Mouse (Mus musculus): Measurements from ENCODE around the gene Rps3.

DNA sequence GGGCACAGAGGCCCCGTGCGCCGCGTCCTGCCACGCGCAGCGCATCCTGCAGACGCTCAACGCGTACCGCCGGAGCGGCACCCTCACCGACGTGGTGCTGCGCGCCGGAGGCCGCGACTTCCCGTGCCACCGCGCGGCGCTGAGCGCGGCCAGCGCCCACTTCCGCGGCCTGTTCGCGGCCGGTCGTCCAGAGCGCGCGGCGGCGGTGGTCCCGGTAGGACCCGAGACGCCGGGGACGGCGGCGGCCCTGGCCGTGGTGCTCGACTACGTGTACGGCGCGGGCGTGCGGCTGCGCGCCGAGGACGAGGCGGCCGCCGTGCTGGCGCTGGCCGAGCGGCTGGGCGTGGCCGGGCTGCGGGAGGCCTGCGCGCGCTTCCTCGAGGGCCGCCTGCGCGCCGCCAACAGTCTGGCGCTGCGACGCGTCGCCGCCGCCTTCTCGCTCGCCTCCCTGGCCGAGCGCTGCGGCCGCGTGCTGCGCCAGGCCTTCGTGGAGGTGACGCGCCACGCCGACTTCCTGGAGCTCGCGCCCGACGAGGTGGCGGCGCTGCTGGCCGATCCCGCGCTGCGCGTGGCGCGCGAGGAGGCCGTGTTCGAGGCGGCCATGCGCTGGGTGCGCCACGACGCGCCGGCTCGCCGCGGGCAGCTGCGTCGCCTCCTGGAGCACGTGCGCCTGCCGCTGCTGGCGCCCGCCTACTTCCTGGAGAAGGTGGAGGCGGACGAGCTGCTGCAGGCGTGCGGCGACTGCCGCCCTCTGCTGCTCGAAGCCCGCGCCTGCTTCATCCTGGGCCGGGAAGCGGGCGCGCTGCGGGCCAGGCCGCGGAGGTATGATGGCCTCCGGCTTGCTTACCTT lies 15.0 kb downstream of the Rps3 start:
- TF ChIP-seq CTCF (IDR thresholded peaks at IDR 0.05; ENCODE audit: borderline replicate concordance, insufficient read depth, low read length) = peak; percentile 43
- peak; percentile 44; the same call in 1 of the 2 replicates for TF ChIP-seq POLR2A (IDR thresholded peaks at IDR 0.05; ENCODE audit: low read depth, low read length)
